Mouse (Mus musculus) heart, embryonic 15.5 days (tissue): ENCODE measurements at regions not wholly inside any gene's neighbourhood (a gene's known extent, or its start where the extent isn't known, plus 50 kb on each side); places are given as distances from the start of the nearest gene placed in this dataset.
"Not testable (repeated sequence)": the region's sequence is repeated elsewhere in the genome, so short reads cannot be mapped to it uniquely, and the experiment has no call there.

Source experiments
- ATAC-seq: fragments of 200-750 bp; cut with Nextera tagmentation; replicated peaks from 2 replicates; pipeline ENCODE4 v1.8.0; 2017; ENCODE audit warnings: low read depth, moderate TSS enrichment; ENCODE audit not compliant: insufficient number of reproducible peaks, insufficient read depth, low FRiP score
- H3K27ac ChIP-seq: fragments of 300-500 bp; sonication (generic); 2 replicates; pipeline ENCODE4 v1.5.1; 2015; ENCODE audit warnings: mild to moderate bottlenecking, inconsistent platforms
- H3K27me3 ChIP-seq: fragments of 300-500 bp; sonication (generic); 2 replicates; pipeline ENCODE4 v1.6.1; 2015; ENCODE audit warnings: inconsistent platforms
- H3K36me3 ChIP-seq: fragments of 300-500 bp; sonication (generic); 2 replicates; pipeline ENCODE4 v1.6.1; 2015; ENCODE audit warnings: mild to moderate bottlenecking, inconsistent platforms
- H3K4me1 ChIP-seq: fragments of 300-500 bp; sonication (generic); replicated peaks from 2 replicates; pipeline ENCODE4 v1.6.1; 2015; ENCODE audit warnings: inconsistent platforms
- H3K4me2 ChIP-seq: fragments of 300-500 bp; sonication (generic); 2 replicates; pipeline ENCODE4 v1.6.1; 2015; ENCODE audit warnings: inconsistent platforms, mild to moderate bottlenecking, moderate library complexity
- H3K4me3 ChIP-seq: fragments of 300-500 bp; sonication (generic); 2 replicates; pipeline ENCODE4 v1.5.1; 2015; ENCODE audit warnings: mild to moderate bottlenecking, inconsistent platforms
- H3K9ac ChIP-seq: fragments of 300-500 bp; sonication (generic); 2 replicates; pipeline ENCODE4 v1.6.1; 2015; ENCODE audit warnings: mild to moderate bottlenecking, inconsistent platforms
- H3K9me3 ChIP-seq: fragments of 300-500 bp; sonication (generic); replicated peaks from 2 replicates; pipeline ENCODE4 v1.6.1; 2016; ENCODE audit warnings: inconsistent platforms
- WGBS: fragments of 180-500 bp; shearing (Covaris S2); methylation state at CpG from one replicate; pipeline ENCODE4 v1.1.7; 2015; ENCODE audit warnings: mixed read lengths; 5-methylcytosine and 5-hydroxymethylcytosine counted together

GRCm38 (mm10) chr6:37703946-37704345, 166.7 kb upstream of the Trim24 start:
- no peaks in the 10 kb centered on the region for H3K9me3 ChIP-seq
- H3K27ac ChIP-seq = no peak overlapping the region
- H3K4me1 ChIP-seq = no peaks in the 10 kb centered on the region
- no peaks in the 10 kb centered on the region for H3K36me3 ChIP-seq
- H3K4me3 ChIP-seq = no peak overlapping the region
- no peak overlapping the region for H3K9ac ChIP-seq
- H3K4me2 ChIP-seq = no peak overlapping the region
- 84% methylated on average over 2 of the region's 2 CpGs for WGBS
- no peak for ATAC-seq
- H3K27me3 ChIP-seq = no peaks in the 10 kb centered on the region

DNA sequence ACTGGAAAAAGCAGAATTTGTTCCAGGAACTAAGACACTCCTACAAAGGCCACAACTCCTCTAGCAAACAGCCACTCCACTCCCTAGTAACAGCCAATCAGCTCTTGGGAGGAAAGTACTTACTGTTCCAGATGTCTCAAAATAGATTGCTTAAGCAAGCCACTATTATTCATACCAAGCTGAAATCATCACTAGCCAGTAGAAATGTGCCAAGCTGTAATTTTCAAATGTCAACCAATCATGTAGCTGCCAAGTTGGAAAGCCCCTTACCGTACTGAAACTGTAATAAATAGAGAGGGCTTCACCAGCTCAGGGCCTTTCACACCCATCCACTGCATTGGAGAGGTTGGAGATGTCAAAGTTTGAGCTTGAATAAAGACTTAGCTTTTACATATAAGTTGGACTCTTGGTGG, 164.9 kb upstream of the Trim24 start:
- Histone ChIP-seq H3K9ac (no peak overlapping the region), H3K4me2 (no peak overlapping the region), H3K4me1 (no peaks in the 10 kb centered on the region), H3K4me3 (no peak overlapping the region), H3K36me3 (no peaks in the 10 kb centered on the region), H3K27ac (no peak overlapping the region), H3K27me3 (no peaks in the 10 kb centered on the region), H3K9me3 (no peaks in the 10 kb centered on the region)
- 69% methylated on average over 1 of the region's 1 CpGs for WGBS
- ATAC-seq = no peak

- H3K4me1 ChIP-seq, H3K4me2 ChIP-seq, H3K27ac ChIP-seq, H3K9ac ChIP-seq, H3K27me3 ChIP-seq, ATAC-seq, H3K9me3 ChIP-seq, H3K36me3 ChIP-seq, H3K4me3 ChIP-seq: not testable (repeated sequence)
- 60% methylated on average over 1 of the region's 1 CpGs for WGBS
These were observed 162.9 kb upstream of the Trim24 start for GRCm38 (mm10) chr6:37707671-37708070.

DNA sequence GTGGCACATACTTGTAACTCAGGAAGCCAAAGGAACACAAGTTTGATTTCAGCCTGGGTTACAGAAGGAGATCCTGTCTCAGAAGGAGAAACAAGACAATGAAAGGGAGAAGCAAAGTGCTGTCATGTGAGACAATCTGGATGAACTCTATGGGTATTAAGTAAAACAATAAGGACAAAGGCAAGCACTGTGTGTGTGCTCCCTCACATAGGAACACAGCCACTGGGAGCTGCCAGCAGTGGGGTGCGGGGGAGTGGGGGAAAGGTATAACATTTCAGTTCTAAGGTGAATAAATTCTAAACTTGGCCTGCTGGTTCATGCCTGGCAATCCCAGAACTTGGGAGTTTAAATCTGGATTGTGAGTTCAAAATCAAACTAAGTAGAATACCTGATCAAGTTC, 158.8 kb upstream of the Trim24 start:
- ATAC-seq = no peak
- no peaks in the 10 kb centered on the region for H3K4me1 ChIP-seq
- WGBS = 87% methylated on average over 1 of the region's 1 CpGs

DNA sequence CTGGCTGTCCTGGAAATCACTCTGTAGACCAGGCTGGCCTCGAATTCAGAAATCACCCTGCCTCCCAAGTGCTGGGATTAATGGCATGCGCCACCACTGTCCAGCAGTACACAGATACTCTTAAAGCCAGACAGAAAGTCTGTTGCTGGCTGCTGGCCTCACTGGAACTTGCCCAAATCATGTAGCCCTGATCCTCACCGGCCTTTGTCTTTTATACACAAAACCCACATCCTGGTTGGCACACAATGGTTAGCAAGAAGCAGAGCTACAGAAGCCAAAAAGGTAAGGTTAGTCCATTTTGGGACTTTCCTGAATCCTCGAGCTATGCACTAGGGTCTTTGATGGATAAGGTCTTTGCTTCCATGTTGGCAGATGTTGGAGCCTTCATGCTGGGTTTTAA, 157.2 kb upstream of the Trim24 start:
- H3K36me3 ChIP-seq = no peaks in the 10 kb centered on the region
- no peak for ATAC-seq
- no peak overlapping the region for H3K4me2 ChIP-seq
- H3K27me3 ChIP-seq = no peaks in the 10 kb centered on the region
- 73% methylated on average over 4 of the region's 4 CpGs for WGBS
- no peaks in the 10 kb centered on the region for H3K9me3 ChIP-seq
- H3K27ac ChIP-seq = no peak overlapping the region
- no peaks in the 10 kb centered on the region for H3K4me1 ChIP-seq
- H3K4me3 ChIP-seq = no peak overlapping the region
- no peak overlapping the region for H3K9ac ChIP-seq

More for the DNA sequence above, 158.8 kb upstream of the Trim24 start:
- Histone ChIP-seq H3K9me3 (no peaks in the 10 kb centered on the region), H3K27me3 (no peaks in the 10 kb centered on the region), H3K4me2 (no peak overlapping the region), H3K9ac (no peak overlapping the region), H3K36me3 (no peaks in the 10 kb centered on the region), H3K4me3 (no peak overlapping the region), H3K27ac (no peak overlapping the region)

DNA sequence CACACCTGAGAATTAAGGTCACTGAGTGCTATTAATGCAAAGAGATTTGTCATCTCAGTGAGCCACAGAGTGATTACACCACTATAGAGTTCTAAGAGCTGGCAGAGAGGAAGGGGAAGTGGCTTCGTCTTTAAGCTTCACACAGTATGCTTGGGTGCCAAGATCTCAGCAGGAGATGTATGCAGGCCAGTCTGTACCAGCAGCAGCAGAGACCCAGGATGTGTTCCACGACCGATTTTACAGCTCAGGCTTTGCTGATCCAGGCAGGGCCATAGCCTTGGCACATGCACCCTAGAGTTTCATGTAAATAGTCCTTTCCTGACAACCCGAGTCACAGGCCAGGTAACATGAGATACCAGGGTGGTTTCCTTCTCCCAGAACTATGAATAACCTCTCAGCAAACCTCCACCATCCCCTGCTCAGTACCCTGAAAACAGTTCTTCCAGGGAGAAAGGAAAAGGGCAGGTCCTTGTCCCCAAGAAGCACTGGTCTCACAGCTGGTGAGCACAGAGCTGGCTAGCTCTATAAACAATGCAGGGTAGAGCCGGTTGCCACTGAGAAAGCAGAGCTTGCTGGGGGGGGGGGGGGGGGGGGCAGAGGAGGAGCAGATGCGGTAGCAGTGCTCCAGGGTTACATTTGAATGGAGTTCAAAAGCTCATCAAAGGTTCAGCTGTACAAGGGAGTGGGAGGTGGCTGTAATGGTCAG, 156.2 kb upstream of the Trim24 start:
- 20% methylated on average over 6 of the region's 6 CpGs for WGBS
- Histone ChIP-seq H3K9me3 (no peaks in the 10 kb centered on the region), H3K4me2 (no peak overlapping the region), H3K4me1 (no peaks in the 10 kb centered on the region), H3K27ac (no peak overlapping the region), H3K36me3 (no peaks in the 10 kb centered on the region), H3K27me3 (no peaks in the 10 kb centered on the region), H3K4me3 (no peak overlapping the region), H3K9ac (no peak overlapping the region)
- no peak; the same call in 1 of the 2 replicates for ATAC-seq

DNA sequence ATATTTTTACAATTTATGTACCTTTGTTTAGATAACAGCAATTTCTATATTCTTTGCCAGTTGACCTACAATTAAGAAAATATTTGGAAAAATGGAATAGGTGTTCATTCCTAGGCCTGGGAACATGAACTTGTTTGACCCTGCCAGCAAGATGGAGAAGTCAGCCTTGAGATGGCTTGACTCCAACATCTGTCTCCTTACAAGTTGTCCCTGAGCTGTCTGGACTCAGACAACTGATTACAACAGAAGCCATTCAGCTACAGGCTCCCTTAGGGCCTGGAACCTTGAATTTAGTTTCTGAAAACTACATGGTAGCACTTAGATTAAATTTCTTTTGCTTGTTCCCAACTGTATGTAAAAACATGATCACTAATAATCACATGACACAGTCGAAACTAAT, 148.9 kb upstream of the Trim24 start:
- Histone ChIP-seq H3K9me3 (no peaks in the 10 kb centered on the region), H3K4me1 (no peaks in the 10 kb centered on the region), H3K36me3 (no peaks in the 10 kb centered on the region), H3K27ac (no peak overlapping the region), H3K4me3 (no peak overlapping the region), H3K4me2 (no peak overlapping the region), H3K27me3 (no peaks in the 10 kb centered on the region), H3K9ac (no peak overlapping the region)
- WGBS = 73% methylated on average over 1 of the region's 1 CpGs
- ATAC-seq = no peak

- H3K4me2 ChIP-seq = no peak overlapping the region
- no peaks in the 10 kb centered on the region for H3K9me3 ChIP-seq
- WGBS = 28% methylated on average over 4 of the region's 4 CpGs
- no peak overlapping the region for H3K4me3 ChIP-seq
- no peak overlapping the region for H3K9ac ChIP-seq
- H3K27ac ChIP-seq = peak overlapping the region; percentile 46
- H3K27me3 ChIP-seq = no peaks in the 10 kb centered on the region
- no peaks in the 10 kb centered on the region for H3K4me1 ChIP-seq
- no peaks in the 10 kb centered on the region for H3K36me3 ChIP-seq
- ATAC-seq = peak; percentile 79
These were observed 147.3 kb upstream of the Trim24 start for GRCm38 (mm10) chr6:37723337-37723736.

GRCm38 (mm10) chr6:37724240-37724639, 146.4 kb upstream of the Trim24 start:
- Histone ChIP-seq H3K9ac (no peak overlapping the region), H3K36me3 (no peaks in the 10 kb centered on the region), H3K9me3 (no peaks in the 10 kb centered on the region), H3K27me3 (no peaks in the 10 kb centered on the region), H3K4me3 (no peak overlapping the region), H3K4me1 (no peaks in the 10 kb centered on the region), H3K4me2 (no peak overlapping the region), H3K27ac (peak overlapping the region; percentile 34)
- WGBS = 90% methylated on average over 5 of the region's 5 CpGs
- ATAC-seq = no peak

GRCm38 (mm10) chr6:37728621-37729020, 142.0 kb upstream of the Trim24 start:
- Histone ChIP-seq H3K27me3 (no peaks in the 10 kb centered on the region), H3K27ac (no peak overlapping the region), H3K4me2 (no peak overlapping the region), H3K36me3 (no peaks in the 10 kb centered on the region), H3K9ac (no peak overlapping the region), H3K4me1 (peaks cover 8% of the 10 kb centered on the region), H3K9me3 (no peaks in the 10 kb centered on the region), H3K4me3 (no peak overlapping the region)
- no peak for ATAC-seq
- 79% methylated on average over 2 of the region's 2 CpGs for WGBS

GRCm38 (mm10) chr6:37729165-37729564, 141.4 kb upstream of the Trim24 start:
- Histone ChIP-seq H3K27me3 (no peaks in the 10 kb centered on the region), H3K9me3 (no peaks in the 10 kb centered on the region), H3K4me3 (no peak overlapping the region), H3K36me3 (no peaks in the 10 kb centered on the region), H3K4me1 (peaks cover 8% of the 10 kb centered on the region), H3K27ac (no peak overlapping the region), H3K4me2 (no peak overlapping the region), H3K9ac (no peak overlapping the region)
- WGBS = 87% methylated on average over 2 of the region's 2 CpGs
- ATAC-seq = no peak

- no peak for ATAC-seq
- Histone ChIP-seq H3K9me3 (no peaks in the 10 kb centered on the region), H3K27me3 (no peaks in the 10 kb centered on the region), H3K4me3 (no peak overlapping the region), H3K4me2 (no peak overlapping the region), H3K4me1 (peaks cover 8% of the 10 kb centered on the region), H3K36me3 (no peaks in the 10 kb centered on the region), H3K9ac (no peak overlapping the region), H3K27ac (peak overlapping the region; percentile 14; the same call in 1 of the 2 replicates)
- WGBS = 63% methylated on average over 8 of the region's 8 CpGs
These were observed 139.9 kb upstream of the Trim24 start for GRCm38 (mm10) chr6:37730500-37731239.
